Mouse (Mus musculus) thymus, postnatal 0 days (tissue): Measurements from ENCODE around the gene Wdr11. TPM values are rescaled to one million over a fixed set of nuclear protein-coding genes. Genes with fewer than 3 reads are reported as not detected.

Experiments
- DNase-seq: peaks from one replicate; pipeline ENCODE4 v3.0.0-alpha.2; 2015; ENCODE audit warnings: low spot score
- polyA plus RNA-seq: library from polyadenylated mRNA; unstranded; fragments of >200 nt; fragmentation: Nextera tagmentation; extraction: Ambion mirVana; gene quantifications from 2 replicates; pipeline ENCODE4 v1.2.1, GENCODE M21; 2015

The Wdr11 gene
- polyA plus RNA-seq, 1 experiment from 2014 or later: 19.3 TPM

DNA sequence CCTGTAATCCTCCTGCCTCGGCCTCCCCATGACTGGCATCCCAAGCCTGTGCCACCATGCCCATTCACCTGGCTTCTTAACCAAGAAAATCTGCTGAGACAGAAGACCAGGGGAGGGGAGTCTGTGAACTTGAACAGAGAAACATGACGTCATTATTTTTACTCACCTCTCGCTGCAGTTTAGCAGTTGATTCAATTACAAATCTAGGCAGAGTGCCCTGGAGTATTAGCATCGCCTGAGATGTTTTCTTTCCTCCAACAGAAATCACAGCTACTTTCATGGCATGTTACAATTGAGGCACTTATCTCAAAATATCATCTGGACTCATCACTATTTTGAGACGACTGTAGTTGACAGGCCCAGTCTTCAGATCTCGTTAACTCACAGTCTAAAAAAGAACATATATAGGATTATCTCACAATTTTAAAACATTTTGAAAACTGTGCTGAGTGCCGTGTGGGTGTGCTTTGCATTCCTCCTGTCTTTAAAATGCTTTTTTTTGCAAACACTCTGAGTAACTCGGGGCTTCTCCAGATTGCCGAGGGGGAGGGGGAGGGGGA lies 61.3 kb downstream of the Wdr11 start:
- DNase-seq: no peak

DNA sequence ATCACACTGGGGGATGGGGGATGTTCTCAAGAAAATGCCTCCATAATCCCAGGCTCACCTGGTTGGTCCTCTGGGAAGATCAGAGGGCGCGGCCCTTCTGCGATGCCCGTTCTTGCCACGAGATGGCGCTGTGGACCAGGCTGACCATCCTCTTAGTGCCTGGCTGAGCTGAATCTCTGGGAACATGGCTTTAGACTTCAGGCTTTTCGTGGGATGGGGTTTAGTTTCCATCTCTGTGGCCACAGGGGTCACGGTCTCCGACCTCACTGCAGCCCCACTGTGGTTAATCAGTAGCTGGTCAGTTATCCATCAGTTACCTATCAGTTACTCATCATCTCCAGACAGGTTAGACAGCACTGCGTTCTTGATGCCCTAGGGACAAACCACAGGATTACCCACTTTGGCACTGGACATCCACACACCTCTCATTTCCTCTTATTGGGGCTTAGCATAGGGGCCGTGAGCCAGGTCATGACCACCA lies 62.2 kb downstream of the Wdr11 start:
- DNase-seq: peak; percentile 54

DNA sequence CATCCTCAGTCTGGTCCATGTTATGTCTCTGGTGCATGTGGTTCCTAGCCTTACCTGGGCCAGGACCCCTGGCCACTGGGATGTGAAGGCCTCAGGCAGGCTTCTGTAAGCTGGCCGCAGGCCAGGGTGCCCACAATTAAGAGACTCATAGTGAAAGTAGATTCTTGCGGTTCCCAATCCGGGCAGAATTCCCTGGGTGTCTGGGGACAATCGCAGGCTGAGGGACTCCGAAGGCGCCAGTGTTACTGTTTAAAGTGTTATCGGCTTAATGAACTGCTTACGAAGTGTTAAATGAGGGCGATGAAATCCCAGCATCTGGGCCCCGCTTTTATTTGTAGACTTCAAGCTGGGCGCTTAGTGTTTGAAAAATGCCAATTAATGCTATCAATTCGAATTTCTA lies 63.3 kb downstream of the Wdr11 start:
- no peak for DNase-seq

DNA sequence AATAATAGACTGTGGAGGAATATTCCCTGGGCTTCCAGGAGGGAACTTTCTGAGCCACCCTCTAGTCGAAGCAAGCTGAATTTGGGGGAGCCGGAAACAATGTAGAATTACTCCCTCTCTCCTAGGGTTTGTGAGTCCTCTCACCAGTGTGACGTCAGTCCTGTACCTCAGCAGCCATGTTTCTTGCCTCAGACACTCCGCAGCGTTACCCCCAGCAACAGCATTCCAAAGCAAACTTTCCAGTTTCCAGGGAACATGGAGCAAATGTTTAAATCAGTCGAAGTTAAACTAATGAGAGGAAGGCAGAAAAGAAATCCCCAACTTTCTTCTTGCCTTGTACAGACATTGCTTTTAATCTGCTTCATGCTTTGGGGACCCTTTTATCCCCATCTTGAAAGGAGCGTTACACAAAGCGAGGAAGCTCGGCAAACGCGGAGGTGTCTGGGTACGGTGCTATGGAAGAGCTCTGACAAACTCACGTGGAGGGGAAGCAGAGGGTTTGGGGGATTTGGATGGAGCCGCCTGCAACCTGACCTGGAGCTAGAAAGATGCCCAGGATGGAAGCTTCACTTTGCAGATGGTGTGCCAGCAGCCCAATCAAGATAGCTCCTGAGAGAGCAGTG lies 64.1 kb downstream of the Wdr11 start:
- DNase-seq: no peak

DNA sequence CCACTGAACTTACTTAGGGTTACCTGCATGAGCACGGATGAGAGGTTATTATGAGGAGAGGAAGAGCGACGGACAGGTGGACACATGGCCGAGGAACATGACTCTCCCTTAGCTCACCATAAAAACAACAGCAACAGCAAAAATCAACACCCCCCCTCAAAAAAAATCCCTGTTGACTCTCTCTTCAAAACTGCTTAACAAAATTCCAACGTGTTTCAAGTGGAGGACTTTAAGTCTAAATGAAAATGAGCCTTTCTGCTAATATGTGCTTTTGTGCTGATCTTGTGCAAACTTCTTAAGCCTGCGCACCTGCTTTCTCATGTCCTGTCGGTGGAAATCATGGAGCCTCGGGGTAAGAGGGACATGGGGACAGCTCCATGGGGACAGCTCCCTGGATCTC lies 66.2 kb downstream of the Wdr11 start:
- DNase-seq: no peak

DNA sequence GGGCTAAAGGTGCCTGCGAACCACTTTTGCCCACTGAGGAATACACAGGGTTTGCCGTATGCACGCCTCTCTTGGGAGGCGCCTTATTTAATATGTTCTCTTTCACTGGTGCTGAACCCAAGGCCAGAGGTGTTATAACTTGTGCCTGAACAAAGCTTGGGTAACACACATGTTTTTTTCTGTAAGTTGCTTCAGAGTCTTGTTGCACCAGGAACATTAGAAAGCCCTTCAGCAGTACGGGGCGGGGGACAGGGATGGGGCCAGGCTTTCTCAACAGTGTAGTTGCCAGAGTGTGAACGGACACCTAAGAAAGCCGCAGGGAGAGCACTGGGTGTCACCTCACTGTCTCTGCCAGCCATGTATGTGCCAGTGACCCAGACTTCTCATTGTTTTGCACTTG lies 68.1 kb downstream of the Wdr11 start:
- DNase-seq: no peak

DNA sequence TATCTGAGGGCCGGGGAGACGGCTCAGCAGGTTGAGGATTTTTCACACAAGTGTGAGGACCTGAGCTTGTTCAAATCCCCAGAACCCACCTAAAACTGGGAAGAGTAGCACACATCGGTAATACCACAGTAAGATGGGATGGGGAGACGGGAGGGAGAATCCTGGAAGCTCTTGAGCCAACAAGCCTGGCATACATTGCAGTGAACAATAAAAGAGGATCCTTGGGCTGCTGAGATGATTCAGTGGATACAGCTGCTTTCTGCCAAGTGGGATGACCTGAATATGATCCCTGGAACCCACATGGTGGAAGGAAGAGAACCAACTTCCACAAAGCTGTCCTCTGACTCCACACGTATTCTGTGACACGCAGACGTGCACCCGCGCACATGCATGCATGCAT lies 68.9 kb downstream of the Wdr11 start:
- no peak for DNase-seq

DNA sequence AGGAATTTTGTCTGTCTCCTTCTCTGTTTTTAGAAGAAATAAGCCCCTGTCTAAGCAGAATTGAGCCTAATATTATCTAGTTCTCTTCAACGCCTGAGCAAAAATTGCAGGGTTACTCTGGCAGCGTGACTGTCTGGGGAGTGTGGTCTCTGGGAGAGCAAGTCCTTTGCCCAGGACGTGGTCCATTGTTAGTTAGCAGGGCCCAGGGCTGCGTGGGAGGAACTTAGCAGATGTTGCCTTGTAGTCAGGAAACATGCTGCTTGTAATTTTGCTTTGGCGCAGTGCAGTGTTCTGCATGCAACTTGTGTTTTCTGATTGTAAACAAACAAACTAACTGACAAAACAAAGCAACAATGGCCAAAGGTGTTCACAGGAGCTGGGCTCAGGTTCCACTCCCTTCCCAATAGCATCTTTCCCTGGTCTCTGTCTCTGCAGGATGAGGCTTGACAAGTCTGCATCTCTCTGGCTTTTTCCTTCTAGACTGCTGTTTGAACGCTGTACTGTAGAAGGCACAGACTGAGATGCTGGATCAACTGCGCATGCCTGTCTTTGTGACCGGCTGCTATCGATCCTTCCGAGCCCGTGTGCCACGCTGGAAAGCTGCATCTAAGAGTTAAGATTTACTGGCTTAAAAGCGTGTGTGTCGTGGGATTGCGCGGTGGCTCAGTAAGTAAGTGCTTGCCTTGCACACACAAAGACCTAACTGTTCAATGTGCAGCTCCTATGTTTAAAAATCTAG lies 70.6 kb downstream of the Wdr11 start:
- no peak for DNase-seq

DNA sequence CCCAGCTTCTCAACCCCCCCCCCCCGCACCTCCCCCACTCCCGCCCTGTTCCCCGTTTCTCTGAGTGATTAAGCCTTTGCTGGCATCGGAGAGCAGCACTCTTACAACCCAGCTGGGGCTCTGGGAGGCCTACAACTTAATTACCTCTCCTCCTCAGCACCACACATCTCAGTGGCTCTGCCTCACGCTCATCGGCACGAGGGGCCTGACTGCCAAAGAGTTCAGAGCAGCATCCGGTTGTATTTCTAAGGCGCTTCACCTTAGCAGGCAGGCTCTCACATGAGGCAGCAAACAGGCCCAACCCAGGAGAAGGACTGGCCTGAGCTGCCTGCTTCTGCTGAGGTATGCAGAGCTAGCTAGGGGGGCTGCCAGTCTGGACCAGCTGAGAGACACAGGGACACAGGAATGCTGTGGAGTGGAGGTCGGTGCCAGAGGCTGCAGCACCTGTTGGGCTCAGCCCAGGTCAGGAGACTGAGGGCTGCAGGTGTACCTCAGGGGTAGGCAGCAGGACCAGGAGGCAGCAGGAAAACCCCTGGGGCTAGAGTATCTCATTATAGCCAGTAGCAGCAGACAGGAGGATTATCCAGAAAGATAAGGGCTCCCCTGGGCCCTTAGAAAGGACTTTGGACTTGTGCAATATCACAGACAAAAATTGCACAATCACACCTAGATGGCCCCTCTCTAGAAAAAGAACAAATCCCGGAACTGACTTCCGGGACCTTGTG lies 72.3 kb downstream of the Wdr11 start:
- no peak for DNase-seq

DNA sequence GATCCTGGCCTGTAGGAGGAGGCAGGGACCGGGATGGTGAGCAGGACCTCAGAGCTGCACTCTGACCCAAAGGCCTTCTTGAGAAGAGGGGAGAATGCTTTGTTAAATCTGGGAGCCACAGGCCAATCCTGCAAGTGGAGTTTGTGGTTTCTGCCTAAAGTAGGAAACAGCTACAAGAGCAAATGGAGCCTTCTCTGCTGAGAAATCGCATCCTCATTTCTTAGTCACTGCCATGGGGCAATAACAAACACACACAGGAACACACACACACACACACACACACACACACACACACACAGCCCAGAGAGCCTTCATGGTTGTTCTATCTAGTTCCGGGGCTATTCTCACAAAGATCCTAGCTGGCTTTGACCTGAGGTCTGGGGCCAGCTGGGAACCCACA lies 73.7 kb downstream of the Wdr11 start:
- DNase-seq: no peak

DNA sequence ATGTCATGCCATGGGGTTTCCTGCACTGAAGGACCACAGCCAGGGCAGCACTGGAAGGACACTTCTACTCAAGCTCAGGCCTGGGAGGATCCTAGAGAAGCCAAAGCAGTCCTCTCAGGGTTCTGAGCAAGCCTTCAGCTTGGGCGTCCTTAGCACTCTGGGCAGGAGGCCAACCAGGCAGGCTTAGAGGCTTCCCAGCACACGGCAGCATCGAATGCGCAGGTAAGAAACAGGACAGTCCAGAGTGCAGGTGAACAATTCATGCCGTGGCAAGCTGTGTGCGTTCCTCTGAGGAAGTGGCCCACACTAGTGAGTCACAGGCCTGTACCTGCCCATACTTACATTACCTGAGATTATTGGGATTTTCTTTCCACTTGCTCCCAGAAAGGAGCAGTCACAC lies 74.3 kb downstream of the Wdr11 start:
- no peak for DNase-seq

DNA sequence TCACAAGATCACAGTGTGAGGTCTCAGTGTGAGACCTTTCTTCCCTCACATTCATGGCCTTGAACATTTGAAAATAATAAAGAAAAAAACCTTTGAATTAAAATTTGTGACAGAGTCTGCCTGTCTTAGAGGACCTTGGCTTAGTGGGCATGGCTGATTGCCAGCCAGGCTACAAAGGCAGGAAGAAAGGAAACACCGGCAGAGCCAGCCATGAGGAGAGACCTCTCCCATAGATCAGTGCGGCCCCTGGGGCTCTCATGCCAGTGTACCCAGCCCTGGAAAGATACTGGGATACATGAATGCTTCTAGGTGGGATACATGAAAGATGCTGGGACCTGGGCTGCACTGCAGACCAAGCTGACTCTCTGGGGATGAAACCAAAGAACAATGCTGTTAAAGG lies 74.9 kb downstream of the Wdr11 start:
- DNase-seq: no peak

DNA sequence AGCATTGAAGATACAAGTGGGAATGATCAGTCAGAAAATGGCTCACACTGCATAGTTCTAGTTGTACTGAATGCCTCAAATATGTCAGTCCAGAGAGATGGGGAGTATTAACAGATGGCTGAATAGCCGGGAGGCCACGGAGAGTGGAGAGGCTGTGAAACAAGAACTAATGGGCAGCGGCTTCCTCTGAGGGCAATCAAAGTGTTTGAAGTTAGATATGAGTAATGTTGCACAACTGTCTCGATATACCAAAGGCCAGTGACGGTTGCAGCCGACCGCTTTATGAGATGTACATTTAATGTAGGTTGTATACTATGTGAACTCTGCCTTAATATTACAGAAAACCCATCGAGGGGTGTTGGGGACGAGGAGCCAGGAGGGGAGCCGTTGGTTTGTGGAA lies 78.6 kb downstream of the Wdr11 start:
- no peak for DNase-seq

DNA sequence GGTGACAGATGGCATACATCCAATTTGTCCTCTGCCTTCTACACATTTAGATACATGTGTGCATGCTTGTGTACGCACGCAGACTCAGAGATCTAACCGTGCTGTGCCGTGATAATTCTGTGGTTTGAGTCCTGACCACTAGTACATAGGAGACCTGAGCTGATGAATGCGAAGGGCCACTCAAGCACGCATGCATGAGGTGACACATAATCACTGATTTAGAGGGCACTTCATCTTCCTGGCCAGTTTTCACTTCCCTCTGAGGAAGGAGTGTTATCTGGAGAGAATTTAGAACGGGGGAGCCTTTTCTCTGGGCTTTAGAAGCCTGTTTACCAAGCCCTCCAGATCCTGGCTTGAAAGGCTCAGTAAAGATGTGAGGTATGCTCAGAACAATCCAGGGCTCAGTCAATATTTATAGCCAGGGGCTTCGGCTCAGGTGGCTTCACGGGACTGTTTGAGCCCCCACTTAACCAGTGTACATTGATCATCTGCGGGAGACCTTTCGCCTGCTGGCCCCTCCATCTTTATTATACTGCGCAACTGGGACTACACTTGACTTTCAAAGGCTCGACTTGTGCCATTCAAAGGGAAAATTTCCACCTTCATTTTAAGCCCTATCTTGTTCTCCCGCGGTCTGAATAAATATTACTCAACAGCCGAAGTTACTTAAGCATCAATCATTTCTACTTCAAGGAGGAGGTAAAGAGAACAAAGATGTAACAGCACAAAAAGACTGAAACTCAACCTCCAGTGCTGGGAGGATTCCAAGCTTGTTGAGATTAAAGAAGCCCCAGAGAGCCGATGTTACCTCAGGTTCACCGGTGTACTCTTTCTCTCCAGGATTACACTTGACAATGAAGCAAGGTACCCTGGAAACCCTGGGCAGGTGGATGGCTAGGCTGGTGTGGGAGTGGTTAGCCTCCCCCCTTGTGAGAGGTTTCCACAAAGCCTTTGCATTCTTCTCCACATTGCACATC lies 80.3 kb downstream of the Wdr11 start:
- DNase-seq: no peak

DNA sequence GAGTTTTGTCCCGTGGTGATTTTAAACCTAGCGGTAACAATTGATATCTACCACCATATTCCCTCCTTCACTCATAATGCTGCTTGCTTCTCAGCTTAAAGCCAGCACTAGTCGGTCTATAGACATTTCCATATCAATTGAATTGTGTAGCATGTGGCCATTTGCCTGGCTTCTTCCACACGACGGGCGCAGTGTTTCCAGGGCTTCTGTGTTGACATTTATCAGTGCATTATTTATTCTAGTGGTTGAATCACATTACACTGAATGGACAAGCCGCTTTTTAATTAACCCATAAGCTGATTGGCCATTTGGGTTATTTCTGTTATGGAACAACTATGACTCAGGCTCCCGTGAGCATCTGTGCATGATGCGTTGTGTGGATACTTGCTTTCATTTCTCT lies 82.1 kb downstream of the Wdr11 start:
- no peak for DNase-seq

DNA sequence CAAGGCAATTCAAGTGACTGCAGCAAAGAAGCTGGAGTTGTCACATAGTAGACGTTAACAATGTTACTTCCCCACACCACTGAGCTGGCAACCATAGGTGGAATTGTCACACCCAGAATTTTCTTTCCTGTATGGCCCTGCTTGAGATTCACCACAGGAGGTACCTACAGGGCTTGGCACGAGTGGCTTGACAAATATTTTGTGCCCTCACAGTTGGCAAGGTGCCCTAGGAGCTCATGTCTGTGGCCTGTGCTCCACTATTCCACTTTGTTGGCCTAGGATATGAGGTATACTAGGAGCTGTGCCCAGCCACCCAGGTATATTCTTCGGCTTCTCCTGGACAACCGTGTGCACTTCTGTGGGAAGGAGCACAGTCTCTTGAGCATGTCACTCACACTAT lies 82.9 kb downstream of the Wdr11 start:
- DNase-seq: no peak

DNA sequence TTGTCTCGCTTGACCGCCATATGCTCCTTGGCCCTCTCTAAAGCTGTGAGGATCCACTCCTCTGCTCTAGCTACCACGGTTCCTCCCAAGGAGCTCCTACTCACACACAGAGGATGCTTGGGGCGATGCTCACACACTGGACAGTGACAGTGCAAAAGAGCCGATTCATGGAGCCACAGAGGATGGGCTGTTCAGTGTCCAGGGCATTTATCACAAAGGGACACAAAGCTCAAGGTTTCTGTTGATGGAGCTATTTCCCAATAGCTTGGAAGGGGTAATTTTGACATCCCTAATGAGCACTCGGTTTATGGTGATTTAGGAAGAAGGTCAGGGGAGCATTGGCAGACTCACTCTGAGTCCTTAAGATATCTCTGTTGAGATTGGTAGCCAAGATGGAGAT lies 84.2 kb downstream of the Wdr11 start:
- no peak for DNase-seq

DNA sequence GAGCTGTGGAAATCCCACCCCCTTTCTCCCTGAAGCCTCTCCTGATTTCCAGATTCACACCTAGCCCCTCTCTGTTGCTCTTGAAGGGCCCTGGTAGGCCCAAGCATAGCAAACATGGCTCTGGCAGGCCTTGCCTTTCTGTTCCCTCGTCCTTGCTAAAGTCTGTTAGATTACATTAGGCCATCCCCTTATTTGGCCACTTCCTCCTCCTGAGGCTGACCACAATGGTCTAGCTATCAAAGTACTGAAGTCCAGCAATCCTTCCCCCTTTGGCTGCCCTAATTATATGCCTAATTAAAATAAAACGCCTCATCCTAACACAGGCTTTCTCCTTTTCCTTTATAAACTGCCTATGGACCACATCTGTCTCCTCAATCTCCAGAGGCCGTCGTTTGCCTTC lies 85.5 kb downstream of the Wdr11 start:
- no peak for DNase-seq

DNA sequence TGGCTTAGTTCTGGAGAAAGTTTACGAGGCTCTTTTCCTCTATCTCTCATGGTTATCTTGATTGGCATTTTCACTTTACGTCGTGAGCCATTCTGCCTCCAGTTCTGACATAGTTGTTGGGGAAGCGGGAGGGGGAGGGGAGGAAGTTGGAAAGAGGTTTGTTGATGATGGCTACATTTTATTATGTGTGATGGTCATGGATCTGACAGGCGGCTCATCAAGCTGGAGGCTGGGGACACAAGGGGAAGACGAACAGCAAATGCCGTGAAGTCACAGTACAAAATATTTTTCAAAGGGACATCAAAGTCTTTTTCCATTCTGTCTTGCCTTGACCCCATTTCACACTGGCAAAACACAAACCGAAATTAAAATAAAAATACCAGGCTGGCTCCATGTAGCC lies 86.8 kb downstream of the Wdr11 start:
- no peak for DNase-seq

DNA sequence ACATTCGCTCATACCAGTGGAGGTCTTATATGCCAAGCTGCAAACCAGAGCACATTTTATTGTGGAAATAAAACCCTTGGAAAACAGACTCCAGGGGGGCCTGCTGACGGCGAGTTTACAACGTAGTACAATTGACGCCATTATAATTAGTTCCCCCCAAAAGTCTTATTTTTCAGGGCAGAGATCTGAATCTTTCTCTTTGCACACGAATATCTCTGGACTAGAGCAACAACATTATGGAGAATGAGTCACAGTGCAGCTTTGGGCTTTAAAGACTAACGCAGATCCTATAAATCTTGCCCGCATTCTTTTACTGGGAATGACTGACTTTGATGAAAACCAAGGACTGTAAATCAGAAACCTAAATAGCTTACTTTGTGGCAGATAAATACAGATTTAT lies 87.3 kb downstream of the Wdr11 start:
- DNase-seq: no peak
